Mouse (Mus musculus) olfactory bulb, adult 2 months (tissue): Measurements from ENCODE around the gene Kctd18. TPM values are rescaled to one million over a fixed set of nuclear protein-coding genes. Genes with fewer than 3 reads are reported as not detected.

Experiments
- H3K27ac ChIP-seq: fragments of 200-500 bp; 2 replicates; pipeline ENCODE4 v1.5.1; 2012; ENCODE audit warnings: low read depth, low read length; ENCODE audit not compliant: insufficient read depth
- H3K4me1 ChIP-seq: fragments of 200-500 bp; 2 replicates; pipeline ENCODE4 v1.6.1; 2012; ENCODE audit warnings: low read length; ENCODE audit not compliant: control insufficient read depth, insufficient read depth
- H3K4me3 ChIP-seq: fragments of 200-500 bp; 2 replicates; pipeline ENCODE4 v1.5.1; 2012; ENCODE audit warnings: mild to moderate bottlenecking, low read depth, low read length, moderate library complexity; ENCODE audit not compliant: insufficient read depth
- CTCF ChIP-seq: fragments of 200-500 bp; IDR thresholded peaks from 2 replicates; pipeline ENCODE4 v1.5.1; 2012; ENCODE audit warnings: low read depth, mild to moderate bottlenecking, low read length, moderate library complexity; ENCODE audit not compliant: insufficient read depth
- POLR2A ChIP-seq: fragments of 200-500 bp; IDR thresholded peaks from 2 replicates; pipeline ENCODE4 v1.6.1; 2012; ENCODE audit warnings: mild to moderate bottlenecking, low read depth, low read length, moderate library complexity; ENCODE audit not compliant: insufficient read depth
- WGBS: fragments of 180-500 bp; shearing (Covaris S2); methylation state at CpG from one replicate; pipeline ENCODE4 v1.1.7; 2018; 5-methylcytosine and 5-hydroxymethylcytosine counted together
- polyA plus RNA-seq: library from polyadenylated mRNA; stranded (reverse); fragments of >200 nt; gene quantifications from 2 replicates; pipeline ENCODE4 v1.2.4, GENCODE M21; 2012; ENCODE audit warnings: low replicate concordance; ENCODE audit not compliant: missing spikeins, insufficient read depth, insufficient read length

Gene Kctd18
- not detected in 2 replicates for polyA plus RNA-seq

GRCm38 (mm10) chr1:58018856-58019255, at the start of gene Kctd18:
TSS of gene Kctd18 (minus strand) at chr1:58018956.
- no peak for TF ChIP-seq CTCF
- TF ChIP-seq POLR2A: no peak
- no peak within 1 kb of the TSS for H3K4me3 ChIP-seq
- H3K27ac ChIP-seq: no peak within 1 kb of the TSS
- H3K4me1 ChIP-seq: no peaks in the 10 kb centered on the region
- 95% methylated on average over 7 of the region's 7 CpGs for WGBS

DNA sequence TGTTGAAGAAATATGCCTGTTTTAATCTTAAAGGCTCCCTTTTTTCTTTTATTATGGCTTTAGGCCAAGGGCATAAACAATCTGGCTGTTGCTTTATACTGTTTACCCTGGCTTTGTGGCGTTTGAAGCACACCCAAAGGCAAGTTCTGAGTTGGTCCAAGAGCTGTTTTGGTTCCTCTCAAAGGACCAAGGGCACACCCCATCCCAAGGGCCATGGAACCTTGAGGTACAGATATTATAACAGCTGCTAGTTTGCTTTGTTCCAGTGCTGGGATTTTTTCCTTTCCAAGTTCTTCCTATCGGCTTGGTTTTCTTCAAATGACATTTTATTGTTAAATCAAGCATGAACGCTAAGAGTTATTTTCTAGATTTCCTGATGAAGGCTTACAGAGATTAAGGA, 46.9 kb upstream of the Kctd18 start:
- H3K4me1 ChIP-seq: no peaks in the 10 kb centered on the region
- 47% methylated on average over 3 of the region's 3 CpGs for WGBS
- TF ChIP-seq POLR2A: no peak
- TF ChIP-seq CTCF: no peak
- H3K27ac ChIP-seq: no peak overlapping the region
- no peak overlapping the region for H3K4me3 ChIP-seq

DNA sequence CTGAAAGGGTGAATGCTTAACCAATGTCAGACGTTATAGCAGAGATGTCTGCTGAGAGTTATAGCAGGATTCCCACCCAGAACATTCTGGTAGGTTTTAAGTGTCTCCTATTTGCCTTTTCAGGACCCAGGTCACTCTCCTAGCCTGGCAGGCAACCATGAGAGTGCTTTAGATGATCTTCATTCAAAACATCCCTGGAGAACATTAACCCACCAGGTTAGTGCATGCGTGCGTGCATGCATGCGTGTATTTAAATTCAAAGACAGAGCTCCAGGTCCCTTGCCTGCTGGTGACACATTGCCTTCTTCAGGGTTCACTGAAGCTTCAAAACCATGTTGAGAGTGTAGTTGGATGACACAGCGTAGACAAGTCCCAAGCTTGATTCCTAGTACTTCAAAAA, 46.4 kb upstream of the Kctd18 start:
- H3K4me1 ChIP-seq: no peaks in the 10 kb centered on the region
- TF ChIP-seq POLR2A: no peak
- WGBS: 91% methylated on average over 5 of the region's 5 CpGs
- H3K4me3 ChIP-seq: no peak overlapping the region
- H3K27ac ChIP-seq: no peak overlapping the region

DNA sequence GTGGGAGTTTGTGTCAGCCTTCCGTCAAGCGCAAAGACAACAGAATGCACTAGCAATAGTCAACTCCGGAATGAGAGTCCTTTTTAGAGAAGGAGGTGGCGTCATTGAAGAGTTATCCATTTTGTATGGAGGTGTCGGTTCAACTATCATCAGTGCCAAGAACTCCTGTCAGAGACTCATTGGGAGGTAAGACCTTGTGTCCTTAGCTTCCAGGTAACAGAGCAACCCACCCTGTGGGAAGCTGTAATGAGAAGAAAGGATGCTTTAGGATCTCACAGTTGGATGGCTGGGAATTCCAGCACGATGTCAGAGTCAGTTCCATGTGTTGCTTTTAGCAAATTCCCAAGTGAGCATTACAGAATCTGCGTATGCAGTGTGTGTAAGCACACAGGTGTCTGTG, 43.4 kb upstream of the Kctd18 start:
- Histone ChIP-seq H3K27ac (no peak overlapping the region), H3K4me3 (no peak overlapping the region), H3K4me1 (peaks cover 3% of the 10 kb centered on the region; the same call in 1 of the 2 replicates)
- no peak for TF ChIP-seq POLR2A
- TF ChIP-seq CTCF: no peak
- 94% methylated on average over 7 of the region's 7 CpGs for WGBS

DNA sequence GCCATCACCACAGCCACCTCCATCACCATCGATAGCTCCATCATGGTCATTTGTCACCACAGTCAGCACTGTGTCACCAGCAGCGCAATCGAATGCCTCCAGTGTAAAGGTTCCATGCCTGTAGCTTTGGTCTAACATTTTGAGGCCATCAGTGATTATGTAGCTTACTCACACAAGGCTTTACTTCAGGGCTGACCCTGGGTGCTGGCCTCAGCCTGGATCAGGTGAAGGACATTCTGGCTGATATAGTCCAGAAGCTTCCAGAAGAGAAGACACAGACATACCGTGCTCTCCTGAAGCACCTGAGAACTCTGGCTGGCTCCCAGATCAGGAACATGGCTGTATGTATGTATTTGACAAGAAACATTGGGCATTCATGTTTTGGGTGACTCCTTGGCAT, 40.1 kb upstream of the Kctd18 start:
- Histone ChIP-seq H3K27ac (no peak overlapping the region), H3K4me1 (peaks cover 7% of the 10 kb centered on the region), H3K4me3 (no peak overlapping the region)
- 97% methylated on average over 4 of the region's 4 CpGs for WGBS
- TF ChIP-seq CTCF: no peak
- no peak for TF ChIP-seq POLR2A

GRCm38 (mm10) chr1:58056939-58057338, 38.2 kb upstream of the Kctd18 start:
- peak overlapping the region; percentile 21; the same call in 1 of the 2 replicates for H3K4me3 ChIP-seq
- 29% methylated on average over 11 of the region's 11 CpGs for WGBS
- peaks cover 7% of the 10 kb centered on the region for H3K4me1 ChIP-seq
- H3K27ac ChIP-seq: no peak overlapping the region
- TF ChIP-seq POLR2A (no peak), CTCF (no peak)

GRCm38 (mm10) chr1:58056074-58056807, 37.5 kb upstream of the Kctd18 start:
- H3K4me1 ChIP-seq: peaks cover 7% of the 10 kb centered on the region
- H3K27ac ChIP-seq: peak overlapping the region; percentile 60
- WGBS: 50% methylated on average over 13 of the region's 13 CpGs
- no peak overlapping the region; the same call in 1 of the 2 replicates for H3K4me3 ChIP-seq
- TF ChIP-seq CTCF (no peak), POLR2A (no peak)

GRCm38 (mm10) chr1:58055598-58055997, 36.8 kb upstream of the Kctd18 start:
- Histone ChIP-seq H3K4me3 (no peak overlapping the region), H3K4me1 (peaks cover 7% of the 10 kb centered on the region), H3K27ac (no peak overlapping the region)
- TF ChIP-seq POLR2A: no peak
- TF ChIP-seq CTCF: no peak
- WGBS: 79% methylated on average over 11 of the region's 11 CpGs

DNA sequence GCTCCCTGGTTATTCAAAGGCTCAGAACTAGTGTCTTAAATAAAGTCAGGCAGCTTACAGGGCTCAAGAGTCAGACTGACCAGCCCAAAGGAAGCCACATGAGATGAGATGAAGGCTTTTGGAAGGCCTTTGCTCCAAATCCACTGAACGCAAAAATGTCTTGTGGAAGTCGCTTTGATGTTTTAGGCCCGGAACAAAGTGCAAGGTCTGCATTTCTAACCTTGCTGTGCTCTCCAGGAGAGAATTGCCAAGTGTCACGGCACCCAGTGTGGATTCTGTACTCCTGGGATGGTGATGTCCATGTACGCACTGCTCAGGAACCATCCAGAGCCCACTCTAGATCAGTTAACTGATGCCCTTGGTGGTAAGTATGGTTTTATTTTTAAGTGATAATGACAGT, 30.4 kb upstream of the Kctd18 start:
- Histone ChIP-seq H3K4me1 (no peaks in the 10 kb centered on the region), H3K4me3 (no peak overlapping the region), H3K27ac (no peak overlapping the region)
- WGBS: 93% methylated on average over 5 of the region's 5 CpGs
- no peak for TF ChIP-seq POLR2A
